Mouse (Mus musculus): ENCODE measurements around the gene Gatad2a.

The Gatad2a gene

DNA sequence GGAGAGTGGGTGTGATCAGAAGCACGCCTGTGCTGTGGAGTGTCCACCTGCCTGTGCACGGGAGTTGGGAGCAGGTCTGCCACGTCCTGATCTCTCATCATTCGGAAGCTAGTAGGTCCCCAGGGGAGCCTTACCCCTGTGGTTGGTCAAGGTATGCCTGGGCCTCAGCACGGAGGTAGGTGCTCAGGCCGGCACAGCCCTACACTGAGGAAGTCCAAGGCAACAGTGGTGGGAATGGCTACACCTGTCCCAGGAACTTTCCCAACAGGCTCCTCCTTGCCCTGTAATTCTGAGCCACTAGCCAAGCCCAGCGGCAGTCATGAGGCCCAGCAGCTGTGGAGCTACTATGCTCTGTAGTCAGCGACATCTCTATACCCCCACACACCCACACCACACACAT, 116.5 kb downstream of the Gatad2a start:
- no peak for DNase-seq (ENCODE audit: extremely low read depth, low read depth, low spot score)

DNA sequence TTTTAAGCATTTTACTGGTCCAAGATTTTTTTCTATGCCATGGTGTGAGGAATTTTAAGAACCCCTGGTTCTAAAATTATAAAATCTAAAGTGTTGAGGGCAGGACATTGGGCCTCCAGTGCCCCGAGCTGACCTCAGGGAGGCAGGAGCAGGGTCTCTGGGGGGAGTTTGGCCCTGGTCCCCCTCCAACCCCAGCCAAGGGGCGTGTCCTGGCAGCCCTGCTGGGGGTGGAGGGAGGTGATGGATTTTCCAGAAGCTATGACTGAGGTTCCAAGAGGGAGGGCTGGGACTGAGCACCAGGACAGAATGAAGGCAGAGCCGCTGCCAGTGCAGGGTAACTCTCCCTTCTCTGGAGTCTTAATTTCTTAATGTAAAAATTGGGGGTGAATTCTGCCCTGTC, 118.2 kb downstream of the Gatad2a start:
- DNase-seq (ENCODE audit: extremely low read depth, low read depth, low spot score) = no peak

DNA sequence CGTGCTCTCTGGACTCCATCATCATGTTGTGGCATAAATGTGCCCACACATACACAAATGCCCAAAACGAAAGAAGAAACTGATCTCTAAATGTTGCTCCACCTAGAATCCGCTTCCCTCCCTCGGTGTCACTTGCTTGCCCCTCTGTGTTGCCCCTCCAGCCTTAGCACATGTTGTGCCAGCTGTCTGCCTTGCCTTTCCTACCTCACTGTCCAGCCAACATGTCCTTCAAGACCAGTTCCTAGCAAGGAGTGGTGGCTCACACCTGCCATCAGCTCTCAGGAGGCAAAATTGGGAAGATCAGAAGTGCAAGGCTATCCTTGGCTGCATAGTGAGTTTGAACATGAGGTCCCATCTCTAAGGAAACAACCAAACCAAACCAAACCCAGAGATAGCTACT, 118.8 kb downstream of the Gatad2a start:
- DNase-seq (ENCODE audit: extremely low read depth, low read depth, low spot score) = no peak

DNA sequence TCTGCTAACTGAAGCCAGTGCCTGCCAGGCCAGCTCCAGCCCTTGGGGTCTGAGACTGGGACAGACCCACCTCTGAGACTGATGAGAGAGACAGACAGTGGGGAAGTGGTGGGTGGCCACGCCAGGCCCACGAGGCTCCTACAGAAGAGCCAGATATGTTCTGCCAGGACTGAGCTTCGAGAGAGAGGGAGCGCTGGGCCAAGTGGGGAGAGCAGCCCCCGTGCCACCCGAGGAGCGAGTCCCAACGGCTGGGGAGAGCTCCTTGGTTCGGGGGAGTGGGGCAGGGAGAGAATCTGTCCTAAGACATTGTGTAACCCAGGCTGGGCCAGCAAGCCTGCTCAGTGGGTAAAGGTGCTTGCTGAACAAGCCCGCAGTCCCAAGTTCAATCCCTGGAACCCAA, 119.2 kb downstream of the Gatad2a start:
- DNase-seq (ENCODE audit: extremely low read depth, low read depth, low spot score) = no peak

DNA sequence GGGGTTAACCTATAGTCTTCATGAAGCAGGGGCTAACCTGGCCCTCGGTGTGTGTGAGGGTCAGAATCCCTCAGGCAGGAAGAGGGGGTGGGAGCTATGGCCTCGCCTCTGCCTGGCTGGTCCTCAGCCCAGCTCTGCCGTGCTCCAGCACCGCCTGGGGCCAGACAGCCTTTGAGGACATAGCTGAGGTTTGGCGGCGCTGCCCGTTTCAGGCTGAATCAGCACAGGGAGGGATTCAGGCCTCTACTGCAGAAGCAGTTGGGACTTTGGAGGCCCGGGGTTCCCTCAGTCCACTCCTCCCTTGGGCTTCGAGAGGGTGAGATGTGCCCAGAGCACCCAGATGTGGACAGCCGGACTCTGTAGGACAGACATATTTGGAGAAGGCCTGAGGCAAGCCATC, 120.1 kb downstream of the Gatad2a start:
- DNase-seq (ENCODE audit: extremely low read depth, low read depth, low spot score) = no peak

DNA sequence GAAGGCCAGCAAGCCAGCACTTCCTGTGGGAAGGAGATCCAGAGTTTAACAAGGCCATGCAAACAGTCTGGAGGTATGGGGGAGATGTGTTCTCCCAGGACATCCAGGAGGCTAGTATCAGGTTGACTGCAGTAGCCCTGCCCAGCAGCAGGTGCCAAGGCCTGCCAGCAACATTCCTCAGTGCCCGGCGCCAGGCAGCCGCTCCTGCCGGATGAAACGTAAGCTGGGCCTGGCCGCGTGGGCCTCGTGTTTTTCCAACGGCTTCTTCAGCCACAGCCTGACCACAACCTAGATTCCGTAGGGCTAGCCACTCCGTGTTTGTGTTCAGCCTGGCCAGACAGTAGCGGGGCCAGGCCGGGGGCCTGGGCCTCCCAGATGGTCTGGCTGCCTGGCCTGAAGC, 121.5 kb downstream of the Gatad2a start:
- no peak for DNase-seq (ENCODE audit: extremely low read depth, low read depth, low spot score)

DNA sequence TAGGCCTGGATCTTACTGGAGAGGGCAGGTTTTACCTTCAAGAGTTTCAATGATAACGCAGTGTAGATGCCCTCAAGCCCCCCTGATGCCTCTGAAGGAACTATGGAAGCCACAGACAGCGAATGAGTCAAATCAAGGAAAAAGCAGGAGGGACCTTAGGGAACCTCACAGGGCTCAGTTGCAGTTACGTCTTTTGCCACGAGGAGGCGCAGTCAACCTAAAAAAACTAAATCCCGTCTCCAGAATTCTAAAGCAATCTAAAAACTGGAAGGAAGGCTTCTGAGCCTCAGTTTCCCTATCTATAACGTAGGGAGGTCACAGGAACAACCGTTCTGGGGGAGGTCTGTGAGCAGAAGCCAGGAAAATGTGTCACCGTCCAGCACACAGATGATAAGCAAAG, 122.0 kb downstream of the Gatad2a start:
- DNase-seq (ENCODE audit: extremely low read depth, low read depth, low spot score) = no peak

DNA sequence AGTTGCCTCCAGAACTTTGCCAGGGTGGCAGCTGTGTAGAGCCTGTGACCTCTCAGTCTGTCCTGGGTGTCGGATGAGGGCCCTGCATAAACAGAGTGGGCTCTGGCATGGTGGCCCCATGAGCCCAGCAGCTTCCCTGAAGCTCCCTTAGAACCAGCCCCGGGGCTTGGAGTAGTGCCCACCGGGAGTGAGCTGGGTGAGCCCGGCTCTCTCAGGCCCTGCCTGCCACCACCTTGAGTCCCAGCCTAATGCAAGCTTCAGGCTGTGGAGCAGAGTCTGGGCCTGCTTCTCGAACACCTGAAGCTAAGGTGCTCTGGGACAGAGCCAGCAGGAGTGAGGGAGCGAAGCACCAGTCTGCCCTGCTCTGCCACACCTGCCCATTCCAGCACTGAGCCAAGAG, 125.3 kb downstream of the Gatad2a start:
- DNase-seq (ENCODE audit: extremely low read depth, low read depth, low spot score) = peak; percentile 51

DNA sequence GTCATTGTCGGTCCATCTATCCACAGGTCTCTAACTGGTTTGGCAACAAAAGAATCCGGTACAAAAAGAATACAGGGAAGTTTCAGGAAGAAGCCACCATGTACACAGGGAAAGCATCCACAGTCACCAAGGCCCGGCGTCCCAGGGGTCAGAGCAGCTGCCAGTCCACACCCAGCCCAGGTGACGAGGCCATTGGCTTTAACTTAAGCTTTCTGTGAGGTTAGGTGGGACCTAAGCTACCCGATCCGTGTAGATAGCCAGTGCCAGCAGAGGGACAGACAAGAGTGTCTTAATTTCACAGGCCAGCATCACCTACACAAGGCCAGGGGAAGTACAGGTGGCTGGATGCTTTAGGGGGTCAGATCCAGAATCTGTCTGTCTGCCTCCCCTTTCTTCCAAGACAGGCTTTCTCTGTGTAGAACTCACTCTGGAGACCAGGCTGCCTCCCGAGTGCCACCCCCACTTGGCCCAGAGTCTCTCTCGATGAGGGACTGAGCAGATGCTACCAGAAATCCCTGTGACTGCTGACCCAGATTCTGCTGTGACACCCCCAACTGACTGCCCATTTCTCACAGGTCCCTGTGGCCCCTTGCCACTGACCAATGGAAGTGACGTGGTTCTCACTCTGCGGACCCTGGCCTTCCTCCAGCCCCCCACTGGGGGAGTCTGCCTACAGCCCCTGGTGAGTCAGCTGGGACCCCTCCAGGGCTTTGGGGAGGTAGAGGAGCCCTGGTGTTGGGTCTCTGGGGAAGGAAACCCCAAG, 126.0 kb downstream of the Gatad2a start:
- no peak for DNase-seq (ENCODE audit: extremely low read depth, low read depth, low spot score)

DNA sequence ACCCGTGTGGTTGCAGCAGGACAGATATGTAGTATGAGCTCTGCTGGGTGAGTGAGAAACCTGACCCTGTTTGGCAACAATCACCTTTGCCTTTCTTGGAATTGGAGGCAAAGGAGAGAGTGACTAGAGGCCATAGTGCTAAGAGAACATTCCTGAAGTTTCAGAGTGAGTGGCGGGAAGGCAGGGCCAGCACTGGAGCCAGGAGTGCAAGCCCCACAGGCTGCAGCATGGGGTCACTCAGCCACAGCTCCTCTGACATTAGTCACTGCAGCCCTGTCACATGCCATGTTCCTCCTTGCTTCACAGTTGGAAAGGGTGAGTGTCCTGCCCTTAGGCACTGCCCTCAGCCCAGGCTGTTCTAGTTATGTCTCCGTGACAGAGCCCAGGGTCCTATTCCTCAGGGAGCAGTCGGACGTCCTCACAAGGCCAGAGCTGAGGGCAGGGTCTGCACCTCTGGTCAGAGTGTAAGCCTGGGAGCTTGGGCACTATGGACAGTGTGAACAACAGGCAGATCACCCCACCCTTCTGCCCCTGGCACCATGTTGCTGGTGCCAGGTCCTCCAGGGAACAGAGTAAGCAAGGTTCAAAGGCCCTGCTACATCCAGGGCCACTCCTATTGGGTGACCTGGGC, 128.4 kb downstream of the Gatad2a start:
- DNase-seq (ENCODE audit: extremely low read depth, low read depth, low spot score) = no peak

DNA sequence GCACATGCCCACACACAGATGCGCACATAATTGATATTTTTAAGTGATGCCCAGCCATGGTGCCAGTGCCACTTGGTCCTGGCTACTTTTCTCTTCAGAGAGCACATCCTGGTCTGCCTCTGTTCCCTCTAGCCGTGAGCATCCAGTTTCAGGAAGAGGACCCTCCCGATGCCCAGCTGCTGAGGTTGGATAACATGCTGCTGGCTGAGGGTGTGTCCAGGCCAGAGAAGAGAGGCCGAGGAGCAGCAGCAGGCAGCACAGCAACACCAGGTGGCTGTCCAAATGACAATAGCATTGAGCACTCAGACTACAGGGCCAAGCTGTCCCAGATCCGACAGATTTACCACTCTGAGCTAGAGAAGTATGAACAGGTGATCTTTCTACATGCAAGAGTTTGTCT, 132.0 kb downstream of the Gatad2a start:
- no peak for DNase-seq (ENCODE audit: extremely low read depth, low read depth, low spot score)

DNA sequence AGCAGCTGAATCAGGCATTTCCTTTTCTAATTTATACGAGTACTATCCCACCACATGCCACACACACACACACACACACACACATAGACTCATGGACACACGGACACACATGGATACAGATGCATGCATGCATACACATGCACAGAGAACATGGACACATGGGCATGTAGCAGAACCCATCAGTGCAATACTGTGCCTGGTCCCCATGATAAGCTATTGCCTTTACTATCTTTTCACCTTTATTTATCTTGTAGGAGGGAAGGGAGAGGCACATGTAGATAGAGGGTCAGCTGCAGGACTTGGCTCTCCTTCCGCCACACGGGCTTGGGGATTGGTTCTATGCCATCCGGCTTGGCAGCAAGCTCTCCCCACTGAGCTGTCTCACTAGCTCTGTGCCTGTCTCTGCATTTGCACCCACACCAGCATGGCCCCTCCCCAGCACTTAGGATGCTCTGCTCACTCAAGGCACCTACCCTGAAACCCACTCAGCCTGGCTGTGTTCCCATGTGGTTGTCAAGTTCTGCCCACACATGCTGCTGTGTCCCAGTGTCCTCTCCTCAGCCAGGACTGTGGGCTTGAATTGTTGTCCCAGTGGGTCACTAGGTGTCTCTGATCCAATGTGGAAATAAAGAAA, 132.7 kb downstream of the Gatad2a start:
- DNase-seq (ENCODE audit: extremely low read depth, low read depth, low spot score) = no peak

DNA sequence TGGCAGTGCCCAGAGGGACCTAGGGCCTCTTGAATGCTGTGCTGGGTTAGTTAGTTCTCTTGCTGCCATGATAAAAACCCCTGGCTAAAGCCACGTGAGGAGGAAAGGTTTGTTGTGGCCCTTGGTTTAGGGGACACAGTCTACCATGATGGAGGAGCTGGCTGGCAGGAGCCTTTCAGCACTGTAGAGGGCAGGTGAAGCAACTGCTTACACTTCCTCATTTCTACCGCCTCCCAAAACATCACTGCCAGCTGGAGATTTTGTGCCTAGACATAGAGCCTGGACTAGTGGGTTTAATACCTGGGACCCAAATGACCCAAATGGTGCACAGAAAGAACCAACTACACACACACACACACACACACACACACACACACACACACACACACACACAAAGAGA, 134.9 kb downstream of the Gatad2a start:
- no peak for DNase-seq (ENCODE audit: extremely low read depth, low read depth, low spot score)

DNA sequence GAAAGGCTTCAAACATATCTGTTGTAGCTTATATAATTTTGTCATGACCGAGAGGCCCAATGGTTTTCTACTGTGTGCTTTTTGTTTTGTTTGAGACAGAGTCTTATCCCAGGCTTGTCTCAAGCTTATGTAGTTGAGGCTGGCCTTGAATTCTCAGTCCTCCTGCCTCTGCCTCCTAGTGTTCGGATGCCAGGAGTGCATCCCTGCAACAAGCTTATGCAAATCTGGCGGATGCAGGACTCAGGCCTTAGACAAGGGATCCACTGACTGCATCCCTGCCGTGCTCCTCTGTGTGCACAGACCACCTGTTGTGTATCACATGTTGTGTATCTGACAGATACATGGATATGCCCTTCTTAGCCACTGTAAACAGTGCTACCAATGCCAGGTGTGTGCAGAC, 135.4 kb downstream of the Gatad2a start:
- DNase-seq (ENCODE audit: extremely low read depth, low read depth, low spot score) = no peak
